Mouse (Mus musculus): ENCODE results near the gene Cdk17. TPM values are rescaled to one million over a fixed set of nuclear protein-coding genes. Genes with fewer than 3 reads are reported as not detected.

Gene Cdk17
- total RNA-seq, 1 experiment from 2014 or later: 33.2 TPM

GRCm38 (mm10) chr10:93227921-93228320 lies 67.2 kb downstream of the Cdk17 start:
- DNase-seq: no peak

GRCm38 (mm10) chr10:93228401-93229007 lies 67.8 kb downstream of the Cdk17 start:
- no peak for DNase-seq

GRCm38 (mm10) chr10:93231490-93231889 lies 70.8 kb downstream of the Cdk17 start:
- DNase-seq: no peak

GRCm38 (mm10) chr10:93231893-93232292 lies 71.2 kb downstream of the Cdk17 start:
- DNase-seq: no peak

GRCm38 (mm10) chr10:93233665-93234194 lies 73.1 kb downstream of the Cdk17 start:
- DNase-seq: no peak

GRCm38 (mm10) chr10:93234692-93235091 lies 74.0 kb downstream of the Cdk17 start:
- DNase-seq: no peak

GRCm38 (mm10) chr10:93239201-93239806 lies 78.6 kb downstream of the Cdk17 start:
- no peak for DNase-seq

GRCm38 (mm10) chr10:93242208-93242607 lies 81.5 kb downstream of the Cdk17 start:
- no peak for DNase-seq

GRCm38 (mm10) chr10:93242861-93243260 lies 82.2 kb downstream of the Cdk17 start:
- no peak for DNase-seq

GRCm38 (mm10) chr10:93244209-93244705 lies 83.6 kb downstream of the Cdk17 start:
- no peak for DNase-seq

GRCm38 (mm10) chr10:93246185-93246920 lies 85.7 kb downstream of the Cdk17 start:
- DNase-seq: no peak

- no peak for DNase-seq
These were observed 86.7 kb downstream of the Cdk17 start for GRCm38 (mm10) chr10:93247422-93247821.

GRCm38 (mm10) chr10:93247902-93248301 lies 87.2 kb downstream of the Cdk17 start:
- no peak for DNase-seq

- no peak for DNase-seq
These were observed 87.7 kb downstream of the Cdk17 start for GRCm38 (mm10) chr10:93248416-93248815.

- DNase-seq: no peak
These were observed 89.2 kb downstream of the Cdk17 start for GRCm38 (mm10) chr10:93249901-93250300.

GRCm38 (mm10) chr10:93250436-93251317 lies 90.0 kb downstream of the Cdk17 start:
- no peak for DNase-seq

- DNase-seq: no peak
These were observed 90.8 kb downstream of the Cdk17 start for GRCm38 (mm10) chr10:93251426-93251825.

GRCm38 (mm10) chr10:93252661-93253060 lies 92.0 kb downstream of the Cdk17 start:
- DNase-seq: no peak

GRCm38 (mm10) chr10:93253156-93253555 lies 92.5 kb downstream of the Cdk17 start:
- no peak for DNase-seq

- DNase-seq: no peak
These were observed 94.6 kb downstream of the Cdk17 start for GRCm38 (mm10) chr10:93255294-93255693.

- no peak for DNase-seq
These were observed 99.2 kb downstream of the Cdk17 start for GRCm38 (mm10) chr10:93259826-93260225.
